ENCODE assay signal across 11 mouse cellular contexts in genomic region chr4:134590227-134590926, GRCm38 (mm10). TPM values are rescaled to one million over a fixed set of nuclear protein-coding genes. Genes with fewer than 3 reads are reported as not detected.
A peak's percentile ranks its signal among the peaks of the same experiment; 100 is the strongest.
DNase-seq lines count a peak whose midpoint lies in the region; ATAC-seq and TF ChIP-seq lines count a peak whose summit lies in the region.
"Had no signal": no experiment of that assay in that cellular context is flagged by ENCODE, and none has a peak within 500 bp of the region (broad histone marks: within the 10 kb centered on the region; RNA-seq: fewer than 3 reads in every experiment).

No protein-coding gene starts in this region.

- no peaks in the 10 kb centered on the region for H3K36me3 ChIP-seq in forebrain, postnatal 0 days (ENCODE audit: insufficient read depth)
- H3K36me3 ChIP-seq in forebrain, embryonic 14.5 days (ENCODE audit: control insufficient read depth, insufficient read depth, low read length) = no peaks in the 10 kb centered on the region
- H3K36me3 ChIP-seq in forebrain, embryonic 11.5 days (ENCODE audit: control insufficient read depth, insufficient read depth, low read length) = no peaks in the 10 kb centered on the region
- H3K36me3 ChIP-seq: limb, embryonic 12.5 days; midbrain, embryonic 15.5 days had no signal

- H3K27me3 ChIP-seq in forebrain, postnatal 0 days (ENCODE audit: insufficient read depth, low read length) = no peaks in the 10 kb centered on the region
- no peaks in the 10 kb centered on the region for H3K27me3 ChIP-seq in forebrain, embryonic 14.5 days (replicated peaks; ENCODE audit: control insufficient read depth, insufficient read depth, low read length)
- H3K27me3 ChIP-seq in forebrain, embryonic 11.5 days (ENCODE audit: control insufficient read depth, insufficient read depth, low read length) = no peaks in the 10 kb centered on the region
- H3K27me3 ChIP-seq: forebrain, embryonic 13.5 days; limb, embryonic 12.5 days; midbrain, embryonic 15.5 days had no signal

- TF ChIP-seq CTCF in forebrain, postnatal 0 days (IDR thresholded peaks at IDR 0.05; ENCODE audit: low read depth) = peak; percentile 53
- peak; percentile 43 for TF ChIP-seq CTCF in lung, adult 2 months (IDR thresholded peaks at IDR 0.05; ENCODE audit: insufficient read depth, low read length)
- peak; percentile 46; the same call in 1 of the 2 replicates for TF ChIP-seq CTCF in bone marrow, adult 2 months (IDR thresholded peaks at IDR 0.05; ENCODE audit: control insufficient read depth, insufficient read depth, low read length)
- TF ChIP-seq CTCF in olfactory bulb, adult 2 months (IDR thresholded peaks at IDR 0.05; ENCODE audit: insufficient read depth, low read depth, low read length) = peak; percentile 52; the same call in 1 of the 2 replicates

- TF ChIP-seq POLR2A in lung, adult 2 months (IDR thresholded peaks at IDR 0.05; ENCODE audit: borderline replicate concordance, extremely low read depth, low read depth, low read length) = no peak
- TF ChIP-seq POLR2A in bone marrow, adult 2 months (IDR thresholded peaks at IDR 0.05; ENCODE audit: borderline replicate concordance, control insufficient read depth, low read depth, low read length) = no peak
- TF ChIP-seq POLR2A in olfactory bulb, adult 2 months (IDR thresholded peaks at IDR 0.05; ENCODE audit: insufficient read depth, low read depth, low read length) = no peak

- H3K4me2 ChIP-seq in forebrain, postnatal 0 days (ENCODE audit: low read depth) = no peak overlapping the region
- no peak overlapping the region for H3K4me2 ChIP-seq in forebrain, embryonic 14.5 days (ENCODE audit: low read length)
- no peak overlapping the region for H3K4me2 ChIP-seq in forebrain, embryonic 11.5 days (ENCODE audit: low read depth, low read length, severe bottlenecking)
- H3K4me2 ChIP-seq: forebrain, embryonic 13.5 days; limb, embryonic 12.5 days; midbrain, embryonic 15.5 days had no signal

- no peak for ATAC-seq in forebrain, postnatal 0 days
- ATAC-seq in forebrain, embryonic 14.5 days = no peak
- ATAC-seq in forebrain, embryonic 11.5 days (replicated peaks; ENCODE audit: low FRiP score) = no peak

- peaks cover 13% of the 10 kb centered on the region for H3K4me1 ChIP-seq in forebrain, postnatal 0 days (ENCODE audit: insufficient read depth)
- H3K4me1 ChIP-seq in forebrain, embryonic 14.5 days (ENCODE audit: control insufficient read depth, insufficient read depth, low read length) = peaks cover 15% of the 10 kb centered on the region
- peaks cover 4% of the 10 kb centered on the region; the same call in 1 of the 2 replicates for H3K4me1 ChIP-seq in lung, adult 2 months (ENCODE audit: control insufficient read depth, insufficient read depth, low read length)
- H3K4me1 ChIP-seq in bone marrow, adult 2 months (ENCODE audit: control insufficient read depth, insufficient read depth, low read length) = peaks cover 13% of the 10 kb centered on the region
- peaks cover 31% of the 10 kb centered on the region for H3K4me1 ChIP-seq in olfactory bulb, adult 2 months (ENCODE audit: control insufficient read depth, insufficient read depth, low read length)
- peaks cover 2% of the 10 kb centered on the region; the same call in 1 of the 2 replicates for H3K4me1 ChIP-seq in forebrain, embryonic 11.5 days (replicated peaks; ENCODE audit: control insufficient read depth, insufficient read depth, low read length)

- H3K9me3 ChIP-seq in forebrain, postnatal 0 days (ENCODE audit: low read length) = no peaks in the 10 kb centered on the region
- H3K9me3 ChIP-seq in forebrain, embryonic 14.5 days (replicated peaks; ENCODE audit: control insufficient read depth, low read length) = no peaks in the 10 kb centered on the region
- no peaks in the 10 kb centered on the region for H3K9me3 ChIP-seq in forebrain, embryonic 11.5 days (ENCODE audit: control insufficient read depth, low read length)
- H3K9me3 ChIP-seq: forebrain, embryonic 13.5 days; limb, embryonic 12.5 days; midbrain, embryonic 15.5 days had no signal

- DNase-seq in forebrain, postnatal 0 days = no peak
- no peak for DNase-seq in forebrain, embryonic 14.5 days (ENCODE audit: low spot score)
- no peak for DNase-seq in lung, adult 2 months
- no peak for DNase-seq in lung, postnatal 4 days
- no peak for DNase-seq in forebrain, embryonic 11.5 days (ENCODE audit: low spot score)
- no peak for DNase-seq in left cerebral cortex, adult 11 months (ENCODE audit: low spot score)

- 77% methylated on average over 10 of the region's 10 CpGs for WGBS in forebrain, postnatal 0 days
- 79% methylated on average over 10 of the region's 10 CpGs for WGBS in forebrain, embryonic 14.5 days
- WGBS in lung, adult 2 months = 89% methylated on average over 10 of the region's 10 CpGs
- 86% methylated on average over 10 of the region's 10 CpGs for WGBS in bone marrow, adult 2 months
- WGBS in olfactory bulb, adult 2 months = 88% methylated on average over 10 of the region's 10 CpGs
- WGBS in forebrain, embryonic 11.5 days = 81% methylated on average over 10 of the region's 10 CpGs

- H3K9ac ChIP-seq in forebrain, postnatal 0 days = no peak overlapping the region
- no peak overlapping the region for H3K9ac ChIP-seq in forebrain, embryonic 14.5 days (ENCODE audit: low read length)
- no peak overlapping the region for H3K9ac ChIP-seq in forebrain, embryonic 11.5 days (ENCODE audit: low read length)
- H3K9ac ChIP-seq: limb, embryonic 12.5 days; midbrain, embryonic 15.5 days had no signal

- no peak overlapping the region for H3K4me3 ChIP-seq in forebrain, postnatal 0 days (ENCODE audit: low read depth, low read length)
- no peak overlapping the region for H3K4me3 ChIP-seq in forebrain, embryonic 14.5 days (ENCODE audit: low read depth, low read length)
- no peak overlapping the region for H3K4me3 ChIP-seq in lung, adult 2 months (replicated peaks; ENCODE audit: extremely low read depth, low read depth, low read length)
- no peak overlapping the region for H3K4me3 ChIP-seq in bone marrow, adult 2 months (replicated peaks; ENCODE audit: control insufficient read depth, low read depth, low read length)
- no peak overlapping the region for H3K4me3 ChIP-seq in olfactory bulb, adult 2 months (ENCODE audit: insufficient read depth, low read depth, low read length)
- H3K4me3 ChIP-seq in forebrain, embryonic 11.5 days (ENCODE audit: low read depth, low read length) = no peak overlapping the region
- H3K4me3 ChIP-seq: forebrain, embryonic 13.5 days; limb, embryonic 12.5 days; midbrain, embryonic 15.5 days had no signal

- H3K27ac ChIP-seq in forebrain, postnatal 0 days (ENCODE audit: low read depth, low read length) = no peak overlapping the region
- H3K27ac ChIP-seq in forebrain, embryonic 14.5 days (ENCODE audit: low read depth, low read length) = no peak overlapping the region
- H3K27ac ChIP-seq in bone marrow, adult 2 months (ENCODE audit: control insufficient read depth, insufficient read depth, low read depth, low read length, poor library complexity) = no peak overlapping the region
- no peak overlapping the region for H3K27ac ChIP-seq in olfactory bulb, adult 2 months (ENCODE audit: insufficient read depth, low read depth, low read length)
- H3K27ac ChIP-seq in forebrain, embryonic 11.5 days (ENCODE audit: low read depth, low read length) = no peak overlapping the region
- H3K27ac ChIP-seq: limb, embryonic 12.5 days had no signal

RNA-seq across cellular contexts. Expression of gene Selenon, which starts 38.4 kb away (rescaled TPM):
- total RNA-seq in forebrain, postnatal 0 days (2014; rRNA removed) = 17.1 and 17.9 TPM in 2 replicates
- 11.8 and 13.4 TPM in 2 replicates for polyA plus RNA-seq in forebrain, postnatal 0 days (2015; fragmentation: Nextera tagmentation; extraction: Ambion mirVana)
- polyA plus RNA-seq in forebrain, embryonic 14.5 days (2014; fragmentation: Nextera tagmentation; extraction: Ambion mirVana) = 10.2 and 12.4 TPM in 2 replicates
- 36.2 and 42.2 TPM in 2 replicates for polyA plus RNA-seq in lung, adult 2 months (2012; rRNA removed)
- polyA plus RNA-seq in bone marrow, adult 2 months (2011; ENCODE audit: insufficient read depth, insufficient read length, low replicate concordance, missing spikeins) = 7.1 and 8.4 TPM in 2 replicates
- polyA plus RNA-seq in olfactory bulb, adult 2 months (2012; ENCODE audit: insufficient read depth, insufficient read length, low replicate concordance, missing spikeins) = not detected in 2 replicates
- polyA plus RNA-seq in forebrain, embryonic 11.5 days (2014; fragmentation: Nextera tagmentation; extraction: Ambion mirVana) = 38.5 and 47.9 TPM in 2 replicates

RNA-seq across cellular contexts. Expression of gene Mtfr1l, which starts 55.2 kb away (rescaled TPM):
- 116 and 119 TPM in 2 replicates for total RNA-seq in forebrain, postnatal 0 days (2014; rRNA removed)
- polyA plus RNA-seq in forebrain, postnatal 0 days (2015; fragmentation: Nextera tagmentation; extraction: Ambion mirVana) = 191 and 194 TPM in 2 replicates
- polyA plus RNA-seq in forebrain, embryonic 14.5 days (2014; fragmentation: Nextera tagmentation; extraction: Ambion mirVana) = 177 and 185 TPM in 2 replicates
- 115 and 169 TPM in 2 replicates for polyA plus RNA-seq in lung, adult 2 months (2012; rRNA removed)
- 35.3 and 57.2 TPM in 2 replicates for polyA plus RNA-seq in bone marrow, adult 2 months (2011; ENCODE audit: insufficient read depth, insufficient read length, low replicate concordance, missing spikeins)
- polyA plus RNA-seq in olfactory bulb, adult 2 months (2012; ENCODE audit: insufficient read depth, insufficient read length, low replicate concordance, missing spikeins) = not detected in 2 replicates
- 132 and 135 TPM in 2 replicates for polyA plus RNA-seq in forebrain, embryonic 11.5 days (2014; fragmentation: Nextera tagmentation; extraction: Ambion mirVana)
